In the genomic region with DNA sequence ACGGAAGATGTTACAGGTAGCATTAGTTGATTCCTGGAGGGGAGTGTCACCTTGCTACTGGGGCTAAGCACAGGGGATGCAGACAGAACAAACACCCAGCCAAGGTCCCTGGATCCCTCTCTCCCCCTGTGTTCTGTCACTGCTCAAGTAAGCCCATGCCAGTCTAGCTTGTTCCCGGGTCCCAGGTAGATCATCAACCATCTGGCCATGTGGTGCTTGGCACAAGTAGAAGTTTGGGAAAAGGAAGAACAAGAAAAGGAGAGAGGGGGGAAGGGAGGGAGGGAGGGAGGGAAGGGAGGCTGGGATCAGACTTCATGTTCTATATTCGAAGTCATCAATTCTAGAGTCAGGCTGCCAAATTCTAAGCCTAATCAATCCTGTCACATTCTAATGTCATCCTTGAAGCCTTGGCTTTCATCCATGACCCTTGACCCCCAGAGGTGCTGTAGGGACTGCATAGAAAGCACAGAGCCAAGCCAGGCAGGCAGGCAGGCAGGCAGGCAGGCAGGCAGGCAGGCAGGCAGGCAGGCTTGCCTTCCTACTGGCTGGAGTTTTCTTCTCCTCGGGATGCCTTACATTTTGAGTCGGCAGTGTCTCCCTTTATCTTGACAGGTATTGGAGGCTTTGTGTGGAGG, we compare ENCODE assay signal across 21 mouse cellular contexts. TPM values are rescaled to one million over a fixed set of nuclear protein-coding genes. Genes with fewer than 3 reads are reported as not detected.
A peak's percentile ranks its signal among the peaks of the same experiment; 100 is the strongest.
DNase-seq lines count a peak whose midpoint lies in the region; ATAC-seq lines count a peak whose summit lies in the region.
"Had no signal": no experiment of that assay in that cellular context is flagged by ENCODE, and none has a peak within 500 bp of the region (broad histone marks: within the 10 kb centered on the region; RNA-seq: fewer than 3 reads in every experiment).

No protein-coding gene starts in this region.

- H3K27me3 ChIP-seq in forebrain, embryonic 15.5 days = 0 out of 2 replicates have a peak, but pooled peaks cover 2% of the 10 kb centered on the region
- no peaks in the 10 kb centered on the region for H3K27me3 ChIP-seq in forebrain, embryonic 16.5 days (replicated peaks; ENCODE audit: control insufficient read depth, insufficient read depth, low read length)
- no peaks in the 10 kb centered on the region for H3K27me3 ChIP-seq in intestine, embryonic 16.5 days (replicated peaks; ENCODE audit: control insufficient read depth, insufficient read depth, low read length)
- H3K27me3 ChIP-seq in hindbrain, embryonic 12.5 days = peaks cover 9% of the 10 kb centered on the region; the same call in 1 of the 2 replicates
- H3K27me3 ChIP-seq: hindbrain, embryonic 13.5 days; midbrain, embryonic 13.5 days had no signal

- DNase-seq in kidney, adult 9 months = peak; percentile 81
- DNase-seq in kidney, postnatal 14 days = peak; percentile 66
- no peak for DNase-seq in layer of hippocampus, adult 9-11 months
- DNase-seq in cerebellum, postnatal 25 days = no peak
- DNase-seq: adrenal gland, postnatal 14 days; layer of hippocampus, postnatal 36 days; lung, adult 2 months; right cerebral cortex, postnatal 14 days; thymus, adult 2 months; thymus, postnatal 4 days had no signal

- WGBS in forebrain, embryonic 15.5 days = 59% methylated on average over 5 of the region's 5 CpGs
- 73% methylated on average over 5 of the region's 5 CpGs for WGBS in forebrain, embryonic 16.5 days
- WGBS in intestine, embryonic 16.5 days = 55% methylated on average over 5 of the region's 5 CpGs
- WGBS in hindbrain, embryonic 12.5 days = 70% methylated on average over 5 of the region's 5 CpGs

- H3K27ac ChIP-seq in forebrain, embryonic 15.5 days (replicated peaks) = peak overlapping the region; percentile 43; the same call in 1 of the 2 replicates
- no peak overlapping the region for H3K27ac ChIP-seq in forebrain, embryonic 16.5 days (ENCODE audit: low read length)
- no peak overlapping the region for H3K27ac ChIP-seq in intestine, embryonic 16.5 days (ENCODE audit: low read length)
- H3K27ac ChIP-seq in hindbrain, embryonic 12.5 days = no peak overlapping the region
- H3K27ac ChIP-seq: embryonic facial prominence, embryonic 10.5 days; forebrain, embryonic 10.5 days; hindbrain, embryonic 13.5 days; midbrain, embryonic 13.5 days; stomach, postnatal 0 days had no signal

- no peaks in the 10 kb centered on the region for H3K9me3 ChIP-seq in forebrain, embryonic 15.5 days
- H3K9me3 ChIP-seq in forebrain, embryonic 16.5 days (ENCODE audit: control insufficient read depth, low read length) = no peaks in the 10 kb centered on the region
- H3K9me3 ChIP-seq in intestine, embryonic 16.5 days (ENCODE audit: control insufficient read depth, low read length) = no peaks in the 10 kb centered on the region
- no peaks in the 10 kb centered on the region for H3K9me3 ChIP-seq in hindbrain, embryonic 12.5 days (replicated peaks)
- H3K9me3 ChIP-seq: embryonic facial prominence, embryonic 10.5 days; forebrain, embryonic 10.5 days; hindbrain, embryonic 13.5 days; megakaryocyte, embryonic 14.5 days; midbrain, embryonic 13.5 days had no signal

- ATAC-seq in forebrain, embryonic 15.5 days (replicated peaks) = no peak
- ATAC-seq in forebrain, embryonic 16.5 days = no peak
- no peak for ATAC-seq in intestine, embryonic 16.5 days
- ATAC-seq in hindbrain, embryonic 12.5 days (ENCODE audit: low FRiP score) = no peak
- ATAC-seq: midbrain, embryonic 13.5 days had no signal

- no peak overlapping the region for H3K4me3 ChIP-seq in forebrain, embryonic 15.5 days
- no peak overlapping the region for H3K4me3 ChIP-seq in forebrain, embryonic 16.5 days (replicated peaks; ENCODE audit: low read length)
- no peak overlapping the region for H3K4me3 ChIP-seq in intestine, embryonic 16.5 days (ENCODE audit: low read length)
- H3K4me3 ChIP-seq in hindbrain, embryonic 12.5 days = no peak overlapping the region
- H3K4me3 ChIP-seq: embryonic facial prominence, embryonic 10.5 days; forebrain, embryonic 10.5 days; hindbrain, embryonic 13.5 days; megakaryocyte, embryonic 14.5 days; midbrain, embryonic 13.5 days had no signal

- H3K9ac ChIP-seq in forebrain, embryonic 15.5 days (replicated peaks) = no peak overlapping the region
- H3K9ac ChIP-seq in forebrain, embryonic 16.5 days (replicated peaks; ENCODE audit: low read depth, low read length) = no peak overlapping the region
- no peak overlapping the region for H3K9ac ChIP-seq in intestine, embryonic 16.5 days (ENCODE audit: low read depth, low read length)
- no peak overlapping the region for H3K9ac ChIP-seq in hindbrain, embryonic 12.5 days
- H3K9ac ChIP-seq: hindbrain, embryonic 13.5 days; midbrain, embryonic 13.5 days had no signal

- no peak overlapping the region for H3K4me2 ChIP-seq in forebrain, embryonic 15.5 days (replicated peaks)
- H3K4me2 ChIP-seq in forebrain, embryonic 16.5 days (ENCODE audit: low read length) = no peak overlapping the region
- H3K4me2 ChIP-seq in intestine, embryonic 16.5 days (ENCODE audit: low read depth, low read length) = peak overlapping the region; percentile 15
- no peak overlapping the region for H3K4me2 ChIP-seq in hindbrain, embryonic 12.5 days (replicated peaks)
- H3K4me2 ChIP-seq: hindbrain, embryonic 13.5 days; midbrain, embryonic 13.5 days had no signal

- H3K4me1 ChIP-seq in forebrain, embryonic 15.5 days = peaks cover 16% of the 10 kb centered on the region
- peaks cover 6% of the 10 kb centered on the region; the same call in 1 of the 2 replicates for H3K4me1 ChIP-seq in forebrain, embryonic 16.5 days (replicated peaks; ENCODE audit: control insufficient read depth, insufficient read depth, low read length)
- H3K4me1 ChIP-seq in intestine, embryonic 16.5 days (ENCODE audit: control insufficient read depth, insufficient read depth, low read length) = peaks cover 29% of the 10 kb centered on the region
- no peaks in the 10 kb centered on the region for H3K4me1 ChIP-seq in hindbrain, embryonic 12.5 days
- H3K4me1 ChIP-seq: hindbrain, embryonic 13.5 days; midbrain, embryonic 13.5 days had no signal

- no peaks in the 10 kb centered on the region for H3K36me3 ChIP-seq in forebrain, embryonic 15.5 days
- no peaks in the 10 kb centered on the region for H3K36me3 ChIP-seq in forebrain, embryonic 16.5 days (ENCODE audit: control insufficient read depth, insufficient read depth)
- no peaks in the 10 kb centered on the region for H3K36me3 ChIP-seq in intestine, embryonic 16.5 days (ENCODE audit: control insufficient read depth, insufficient read depth, low read length)
- H3K36me3 ChIP-seq in hindbrain, embryonic 12.5 days = no peaks in the 10 kb centered on the region
- H3K36me3 ChIP-seq: embryonic facial prominence, embryonic 10.5 days; forebrain, embryonic 10.5 days; hindbrain, embryonic 13.5 days; midbrain, embryonic 13.5 days had no signal

RNA-seq across cellular contexts. Expression of gene Wnt9b, which starts 15.1 kb away (rescaled TPM):
- polyA plus RNA-seq in forebrain, embryonic 15.5 days (2015; fragmentation: Nextera tagmentation; extraction: Ambion mirVana) = 0.10 and 0.29 TPM in 2 replicates
- 0.16 TPM in 1 of 2 replicates, not detected in the other for polyA plus RNA-seq in forebrain, embryonic 16.5 days (2015; fragmentation: Nextera tagmentation; extraction: Ambion mirVana)
- 0.05 and 0.06 TPM in 2 replicates for polyA plus RNA-seq in intestine, embryonic 16.5 days (2015; fragmentation: Nextera tagmentation; extraction: Ambion mirVana)
- 0.77 and 0.88 TPM in 2 replicates for polyA plus RNA-seq in hindbrain, embryonic 12.5 days (2016; fragmentation: Nextera tagmentation; extraction: Ambion mirVana)
- polyA plus RNA-seq: stomach, postnatal 0 days had no signal

RNA-seq across cellular contexts. Expression of gene Gosr2, which starts 36.8 kb away (rescaled TPM):
- 103 TPM in 2 replicates for polyA plus RNA-seq in forebrain, embryonic 15.5 days (2015; fragmentation: Nextera tagmentation; extraction: Ambion mirVana)
- polyA plus RNA-seq in forebrain, embryonic 16.5 days (2015; fragmentation: Nextera tagmentation; extraction: Ambion mirVana) = 107 and 113 TPM in 2 replicates
- polyA plus RNA-seq in intestine, embryonic 16.5 days (2015; fragmentation: Nextera tagmentation; extraction: Ambion mirVana) = 73.3 and 76.3 TPM in 2 replicates
- 97.2 and 98.7 TPM in 2 replicates for polyA plus RNA-seq in hindbrain, embryonic 12.5 days (2016; fragmentation: Nextera tagmentation; extraction: Ambion mirVana)

RNA-seq across cellular contexts. Expression of gene Wnt3, which starts 39.4 kb away (rescaled TPM):
- polyA plus RNA-seq in forebrain, embryonic 15.5 days (2015; fragmentation: Nextera tagmentation; extraction: Ambion mirVana) = 4.2 and 5.3 TPM in 2 replicates
- 2.1 and 2.9 TPM in 2 replicates for polyA plus RNA-seq in forebrain, embryonic 16.5 days (2015; fragmentation: Nextera tagmentation; extraction: Ambion mirVana)
- polyA plus RNA-seq in intestine, embryonic 16.5 days (2015; fragmentation: Nextera tagmentation; extraction: Ambion mirVana) = 0.39 and 0.51 TPM in 2 replicates
- polyA plus RNA-seq in hindbrain, embryonic 12.5 days (2016; fragmentation: Nextera tagmentation; extraction: Ambion mirVana) = 8.0 and 8.7 TPM in 2 replicates
- polyA plus RNA-seq: heart, embryonic 14.5 days had no signal

Comparison
In these comparisons a context has a peak if more than half of its experiments do, and no peak if none do; other contexts are left out.
1. DNase-seq: peak in kidney, adult 9 months (single experiment) and kidney, postnatal 14 days (single experiment); none in layer of hippocampus, adult 9-11 months (single experiment) and cerebellum, postnatal 25 days (0 of 2).